Mouse (Mus musculus): ENCODE data around the gene Izumo4.

Gene Izumo4

GRCm38 (mm10) chr10:80669737-80670485, 32.1 kb upstream of the Izumo4 start:
- no peak for DNase-seq (ENCODE audit: low spot score in 2 of 2)

GRCm38 (mm10) chr10:80670531-80670930, 31.5 kb upstream of the Izumo4 start:
- DNase-seq (ENCODE audit: low spot score in 2 of 2), result no peak

- no peak for DNase-seq (ENCODE audit: low spot score in 2 of 2)
Observed at GRCm38 (mm10) chr10:80671251-80671650, 30.7 kb upstream of the Izumo4 start.

GRCm38 (mm10) chr10:80671936-80672690, 29.9 kb upstream of the Izumo4 start:
- DNase-seq (ENCODE audit: low spot score in 2 of 2), result no peak

- DNase-seq (ENCODE audit: low spot score in 2 of 2), result no peak
Observed at GRCm38 (mm10) chr10:80673690-80674089, 28.3 kb upstream of the Izumo4 start.

- DNase-seq (ENCODE audit: low spot score in 2 of 2), result no peak
Observed at GRCm38 (mm10) chr10:80674161-80674711, 27.7 kb upstream of the Izumo4 start.

- DNase-seq (ENCODE audit: low spot score in 2 of 2), result no peak
Observed at GRCm38 (mm10) chr10:80674851-80675404, 27.1 kb upstream of the Izumo4 start.

GRCm38 (mm10) chr10:80675405-80676197, 26.4 kb upstream of the Izumo4 start:
- peak in 1 of 2 experiments; percentile 68 for DNase-seq (ENCODE audit: low spot score in 2 of 2)

- peak; percentile 100 for DNase-seq (ENCODE audit: low spot score in 2 of 2)
Observed at GRCm38 (mm10) chr10:80676198-80676928, 25.6 kb upstream of the Izumo4 start.

- DNase-seq (ENCODE audit: low spot score in 2 of 2), result no peak
Observed at GRCm38 (mm10) chr10:80677128-80677875, 24.7 kb upstream of the Izumo4 start.

GRCm38 (mm10) chr10:80677942-80678436, 24.0 kb upstream of the Izumo4 start, which contains the start of gene Mknk2:
Gene Mknk2 (minus strand): TSS chr10:80678112.
- DNase-seq (ENCODE audit: low spot score in 2 of 2), result peak; percentile 93

GRCm38 (mm10) chr10:80678601-80679377, 23.2 kb upstream of the Izumo4 start:
- no peak for DNase-seq (ENCODE audit: low spot score in 2 of 2)

- no peak for DNase-seq (ENCODE audit: low spot score in 2 of 2)
Observed at GRCm38 (mm10) chr10:80679556-80680259, 22.3 kb upstream of the Izumo4 start.

GRCm38 (mm10) chr10:80680260-80680696, 21.7 kb upstream of the Izumo4 start:
- no peak for DNase-seq (ENCODE audit: low spot score in 2 of 2)

- no peak for DNase-seq (ENCODE audit: low spot score in 2 of 2)
Observed at GRCm38 (mm10) chr10:80682003-80682402, 20.0 kb upstream of the Izumo4 start.

GRCm38 (mm10) chr10:80683647-80684046, 18.3 kb upstream of the Izumo4 start:
- DNase-seq (ENCODE audit: low spot score in 2 of 2), result no peak

GRCm38 (mm10) chr10:80684214-80684613, 17.8 kb upstream of the Izumo4 start:
- no peak for DNase-seq (ENCODE audit: low spot score in 2 of 2)

- DNase-seq (ENCODE audit: low spot score in 2 of 2), result no peak
Observed at GRCm38 (mm10) chr10:80684984-80685383, 17.0 kb upstream of the Izumo4 start.
